Mouse (Mus musculus) G1E (cell line): ENCODE measurements around the gene Spred1.

ENCODE experiments used
- CTCF ChIP-seq: IDR thresholded peaks from 2 replicates; pipeline ENCODE4 v1.5.1; 2012; ENCODE audit warnings: low read depth, low read length, inconsistent platforms, mixed read lengths
- GATA1 ChIP-seq: IDR thresholded peaks from 2 replicates; pipeline ENCODE4 v1.6.1; 2012; ENCODE audit warnings: borderline replicate concordance, low read length, inconsistent platforms, mixed read lengths
- GATA2 ChIP-seq: IDR thresholded peaks from 2 replicates; pipeline ENCODE4 v1.6.1; 2012; ENCODE audit warnings: low read depth, low read length, inconsistent platforms, borderline replicate concordance
- TAL1 ChIP-seq: conservative IDR thresholded peaks from 2 replicates; pipeline ENCODE4 v1.6.1; 2012; ENCODE audit warnings: low read depth, low read length, inconsistent platforms, mixed read lengths

GRCm38 (mm10) chr2:117087458-117087820 is 33.7 kb upstream of the Spred1 start:
- TF ChIP-seq GATA1 (no peak), CTCF (no peak), GATA2 (no peak), TAL1 (no peak)
